Mouse (Mus musculus) heart, embryonic 11.5 days (tissue): ENCODE measurements at regions not wholly inside any gene's neighbourhood (a gene's known extent, or its start where the extent isn't known, plus 50 kb on each side); places are given as distances from the start of the nearest gene placed in this dataset.

Experiments
- ATAC-seq: fragments of 200-750 bp; cut with Nextera tagmentation; replicated peaks from 2 replicates; pipeline ENCODE4 v1.8.0; 2017; ENCODE audit warnings: moderate library complexity; ENCODE audit not compliant: insufficient number of reproducible peaks, low FRiP score, low TSS enrichment
- H3K27ac ChIP-seq: fragments of 300-500 bp; sonication (generic); 2 replicates; pipeline ENCODE4 v1.5.1; 2014; ENCODE audit warnings: mild to moderate bottlenecking, low read depth, low read length
- H3K27me3 ChIP-seq: fragments of 300-500 bp; sonication (generic); 2 replicates; pipeline ENCODE4 v1.6.1; 2014; ENCODE audit warnings: mild to moderate bottlenecking, low read length, mixed read lengths; ENCODE audit not compliant: control insufficient read depth, insufficient read depth
- H3K36me3 ChIP-seq: fragments of 300-500 bp; sonication (generic); 2 replicates; pipeline ENCODE4 v1.6.1; 2014; ENCODE audit warnings: mild to moderate bottlenecking, low read length, moderate library complexity, mixed read lengths; ENCODE audit not compliant: control insufficient read depth, insufficient read depth
- H3K4me1 ChIP-seq: fragments of 300-500 bp; sonication (generic); 2 replicates; pipeline ENCODE4 v1.6.1; 2014; ENCODE audit warnings: low read length; ENCODE audit not compliant: control insufficient read depth, insufficient read depth
- H3K4me2 ChIP-seq: fragments of 300-500 bp; sonication (generic); 2 replicates; pipeline ENCODE4 v1.6.1; 2014; ENCODE audit warnings: mild to moderate bottlenecking, moderate library complexity
- H3K4me3 ChIP-seq: fragments of 300-500 bp; sonication (generic); 2 replicates; pipeline ENCODE4 v1.5.1; 2014; ENCODE audit warnings: low read depth, low read length
- H3K9ac ChIP-seq: fragments of 300-500 bp; sonication (generic); 2 replicates; pipeline ENCODE4 v1.6.1; 2014; ENCODE audit warnings: mild to moderate bottlenecking, low read depth, low read length, moderate library complexity
- H3K9me3 ChIP-seq: fragments of 300-500 bp; sonication (generic); replicated peaks from 2 replicates; pipeline ENCODE4 v1.6.1; 2016; ENCODE audit warnings: low read length; ENCODE audit not compliant: control insufficient read depth
- WGBS: fragments of 180-500 bp; shearing (Covaris S2); extraction: QIAGEN DNeasy Blood & Tissue Kit; methylation state at CpG from one replicate; pipeline ENCODE4 v1.1.7; 2014; ENCODE audit not compliant: insufficient replicate concordance; 5-methylcytosine and 5-hydroxymethylcytosine counted together

- WGBS = 72% methylated on average over 3 of the region's 3 CpGs
- Histone ChIP-seq H3K4me3 (no peak overlapping the region), H3K27me3 (no peaks in the 10 kb centered on the region), H3K4me1 (peaks cover 12% of the 10 kb centered on the region), H3K9me3 (no peaks in the 10 kb centered on the region), H3K27ac (no peak overlapping the region), H3K36me3 (no peaks in the 10 kb centered on the region), H3K9ac (no peak overlapping the region), H3K4me2 (no peak overlapping the region)
- ATAC-seq = no peak
Observed at GRCm38 (mm10) chr14:65476699-65477098, 118.5 kb downstream of the Zfp395 start.

- WGBS = 34% methylated on average over 5 of the region's 5 CpGs
- peaks cover 12% of the 10 kb centered on the region for H3K4me1 ChIP-seq
- no peaks in the 10 kb centered on the region for H3K36me3 ChIP-seq
- no peak overlapping the region for H3K27ac ChIP-seq
- no peaks in the 10 kb centered on the region for H3K27me3 ChIP-seq
- ATAC-seq = no peak
- no peak overlapping the region for H3K9ac ChIP-seq
- H3K4me2 ChIP-seq = no peak overlapping the region
- no peak overlapping the region for H3K4me3 ChIP-seq
- no peaks in the 10 kb centered on the region for H3K9me3 ChIP-seq
Observed at GRCm38 (mm10) chr14:65479744-65480143, 121.6 kb downstream of the Zfp395 start.

GRCm38 (mm10) chr14:65480398-65480797, 122.2 kb downstream of the Zfp395 start:
- Histone ChIP-seq H3K4me2 (peak overlapping the region; percentile 6; the same call in 1 of the 2 replicates), H3K36me3 (no peaks in the 10 kb centered on the region), H3K9ac (no peak overlapping the region), H3K27me3 (no peaks in the 10 kb centered on the region), H3K4me3 (no peak overlapping the region), H3K27ac (no peak overlapping the region), H3K4me1 (peaks cover 12% of the 10 kb centered on the region), H3K9me3 (no peaks in the 10 kb centered on the region)
- ATAC-seq = 0 out of 2 replicates have a peak, but pooled peaks have one; percentile 57
- 11% methylated on average over 6 of the region's 6 CpGs for WGBS
